ENCODE assay signal across 8 mouse cellular contexts in genomic region chr11:21370399-21371121, GRCm38 (mm10). TPM values are rescaled to one million over a fixed set of nuclear protein-coding genes. Genes with fewer than 3 reads are reported as not detected.
DNase-seq lines count a peak whose midpoint lies in the region; ATAC-seq and TF ChIP-seq lines count a peak whose summit lies in the region.

No protein-coding gene starts in this region.

- peak; percentile 96 for ATAC-seq in forebrain, embryonic 11.5 days (replicated peaks; ENCODE audit: low FRiP score)
- peak; percentile 93 for ATAC-seq in heart, embryonic 15.5 days (replicated peaks; ENCODE audit: insufficient number of reproducible peaks, insufficient read depth, low FRiP score, low read depth)
- peak; percentile 81 for ATAC-seq in liver, embryonic 15.5 days (ENCODE audit: insufficient read depth)

- H3K4me1 ChIP-seq in bone marrow macrophage, adult 2 months (ENCODE audit: control insufficient read depth, insufficient read depth, low read length) = peaks cover 17% of the 10 kb centered on the region
- H3K4me1 ChIP-seq in forebrain, embryonic 11.5 days (replicated peaks; ENCODE audit: control insufficient read depth, insufficient read depth, low read length) = no peaks in the 10 kb centered on the region
- peaks cover 17% of the 10 kb centered on the region for H3K4me1 ChIP-seq in heart, embryonic 15.5 days (replicated peaks)
- H3K4me1 ChIP-seq in liver, embryonic 15.5 days (replicated peaks) = peaks cover 21% of the 10 kb centered on the region

- peak overlapping the region; percentile 100 for H3K4me3 ChIP-seq in bone marrow macrophage, adult 2 months (ENCODE audit: insufficient read depth, low read length)
- peak overlapping the region; percentile 77 for H3K4me3 ChIP-seq in forebrain, embryonic 11.5 days (ENCODE audit: low read depth, low read length)
- H3K4me3 ChIP-seq in heart, embryonic 15.5 days = peak overlapping the region; percentile 73
- peak overlapping the region; percentile 86 for H3K4me3 ChIP-seq in liver, embryonic 15.5 days (replicated peaks)

- peak; percentile 18 to 30 for DNase-seq in CD8-positive naive resting alpha-beta T cell, adult 2 months (ENCODE audit: low read depth in 2 of 2, low spot score in 2 of 2)
- DNase-seq in forebrain, embryonic 11.5 days (ENCODE audit: low spot score) = peak; percentile 93
- peak; percentile 93 for DNase-seq in kidney, postnatal 10 days
- DNase-seq in neural tube, embryonic 10.5 days (ENCODE audit: extremely low spot score, low spot score) = peak; percentile 94
- DNase-seq in testis, postnatal 10 days (ENCODE audit: low spot score) = peak; percentile 87

- peak overlapping the region; percentile 86 for H3K9ac ChIP-seq in forebrain, embryonic 11.5 days (ENCODE audit: low read length)
- H3K9ac ChIP-seq in heart, embryonic 15.5 days = peak overlapping the region; percentile 68
- H3K9ac ChIP-seq in liver, embryonic 15.5 days = peak overlapping the region; percentile 74

- no peak for TF ChIP-seq CTCF in bone marrow macrophage, adult 2 months (IDR thresholded peaks at IDR 0.05; ENCODE audit: low read depth, low read length)

- no peaks in the 10 kb centered on the region for H3K27me3 ChIP-seq in forebrain, embryonic 11.5 days (ENCODE audit: control insufficient read depth, insufficient read depth, low read length)
- H3K27me3 ChIP-seq in heart, embryonic 15.5 days = no peaks in the 10 kb centered on the region
- peaks cover 26% of the 10 kb centered on the region for H3K27me3 ChIP-seq in liver, embryonic 15.5 days

- H3K9me3 ChIP-seq in forebrain, embryonic 11.5 days (ENCODE audit: control insufficient read depth, low read length) = no peaks in the 10 kb centered on the region
- H3K9me3 ChIP-seq in heart, embryonic 15.5 days (replicated peaks) = no peaks in the 10 kb centered on the region
- H3K9me3 ChIP-seq in liver, embryonic 15.5 days (replicated peaks) = no peaks in the 10 kb centered on the region

- peak overlapping the region; percentile 53 for H3K4me2 ChIP-seq in forebrain, embryonic 11.5 days (ENCODE audit: low read depth, low read length, severe bottlenecking)
- H3K4me2 ChIP-seq in heart, embryonic 15.5 days = peak overlapping the region; percentile 72
- H3K4me2 ChIP-seq in liver, embryonic 15.5 days = peak overlapping the region; percentile 96

- peak overlapping the region; percentile 98 for H3K27ac ChIP-seq in bone marrow macrophage, adult 2 months (ENCODE audit: insufficient read depth, low read depth, low read length)
- H3K27ac ChIP-seq in forebrain, embryonic 11.5 days (ENCODE audit: low read depth, low read length) = peak overlapping the region; percentile 79
- peak overlapping the region; percentile 99 for H3K27ac ChIP-seq in heart, embryonic 15.5 days
- peak overlapping the region; percentile 87 for H3K27ac ChIP-seq in liver, embryonic 15.5 days (replicated peaks)

- WGBS in forebrain, embryonic 11.5 days = under 1% methylated on average over 65 of the region's 69 CpGs
- WGBS in heart, embryonic 15.5 days = under 1% methylated on average over 67 of the region's 69 CpGs
- 1% methylated on average over 59 of the region's 69 CpGs for WGBS in liver, embryonic 15.5 days (ENCODE audit: insufficient replicate concordance)

- TF ChIP-seq POLR2A in bone marrow macrophage, adult 2 months (IDR thresholded peaks at IDR 0.05; ENCODE audit: borderline replicate concordance, low read depth, low read length) = no peak

- H3K36me3 ChIP-seq in forebrain, embryonic 11.5 days (ENCODE audit: control insufficient read depth, insufficient read depth, low read length) = no peaks in the 10 kb centered on the region
- no peaks in the 10 kb centered on the region for H3K36me3 ChIP-seq in heart, embryonic 15.5 days
- no peaks in the 10 kb centered on the region for H3K36me3 ChIP-seq in liver, embryonic 15.5 days (replicated peaks)

RNA-seq across cellular contexts. Expression of gene Ugp2, which starts 0.4 kb away (rescaled TPM):
- 84.5 and 88.9 TPM in 2 replicates for polyA plus RNA-seq in bone marrow macrophage, adult 2 months (2012; ENCODE audit: insufficient read depth, insufficient read length, missing spikeins)
- polyA plus RNA-seq in forebrain, embryonic 11.5 days (2014; fragmentation: Nextera tagmentation; extraction: Ambion mirVana) = 51.8 and 59.9 TPM in 2 replicates
- 149 and 175 TPM in 2 replicates for polyA plus RNA-seq in heart, embryonic 15.5 days (2015; fragmentation: Nextera tagmentation; extraction: Ambion mirVana)
- 50.4 and 54.4 TPM in 2 replicates for polyA plus RNA-seq in liver, embryonic 15.5 days (2015; fragmentation: Nextera tagmentation; extraction: Ambion mirVana)

Comparison
In these comparisons a context has a peak if more than half of its experiments do, and no peak if none do; other contexts are left out.
1. Peak in every context shown above with its lines: DNase-seq, ATAC-seq, H3K4me3 ChIP-seq and H3K27ac ChIP-seq.
2. DNase-seq: peak in every context shown above with its lines; median percentile 94 in neural tube, embryonic 10.5 days; 93 in forebrain, embryonic 11.5 days; 93 in kidney, postnatal 10 days; 87 in testis, postnatal 10 days; 24 in CD8-positive naive resting alpha-beta T cell, adult 2 months.